Mouse (Mus musculus) kidney, embryonic 15.5 days (tissue): Measurements from ENCODE around the gene Elp5. TPM values are rescaled to one million over a fixed set of nuclear protein-coding genes. Genes with fewer than 3 reads are reported as not detected.
"Not testable (repeated sequence)": the region's sequence is repeated elsewhere in the genome, so short reads cannot be mapped to it uniquely, and the experiment has no call there.

Source experiments
- ATAC-seq: fragments of 200-750 bp; cut with Nextera tagmentation; replicated peaks from 2 replicates; pipeline ENCODE4 v1.8.0; 2017; ENCODE audit warnings: moderate TSS enrichment; ENCODE audit not compliant: low FRiP score
- H3K27ac ChIP-seq: fragments of 300-500 bp; sonication (generic); 2 replicates; pipeline ENCODE4 v1.5.1; 2015; ENCODE audit warnings: mild to moderate bottlenecking, inconsistent platforms
- H3K27me3 ChIP-seq: fragments of 300-500 bp; sonication (generic); 2 replicates; pipeline ENCODE4 v1.6.1; 2015; ENCODE audit warnings: inconsistent platforms
- H3K36me3 ChIP-seq: fragments of 300-500 bp; sonication (generic); 2 replicates; pipeline ENCODE4 v1.6.1; 2015; ENCODE audit warnings: inconsistent platforms
- H3K4me1 ChIP-seq: fragments of 300-500 bp; sonication (generic); 2 replicates; pipeline ENCODE4 v1.6.1; 2015; ENCODE audit warnings: inconsistent platforms
- H3K4me2 ChIP-seq: fragments of 300-500 bp; sonication (generic); 2 replicates; pipeline ENCODE4 v1.6.1; 2015; ENCODE audit warnings: moderate library complexity, mild to moderate bottlenecking, inconsistent platforms
- H3K4me3 ChIP-seq: fragments of 300-500 bp; sonication (generic); replicated peaks from 2 replicates; pipeline ENCODE4 v1.5.1; 2015; ENCODE audit warnings: mild to moderate bottlenecking, inconsistent platforms
- H3K9ac ChIP-seq: fragments of 300-500 bp; sonication (generic); 2 replicates; pipeline ENCODE4 v1.6.1; 2015; ENCODE audit warnings: mild to moderate bottlenecking, inconsistent platforms
- H3K9me3 ChIP-seq: fragments of 300-500 bp; sonication (generic); replicated peaks from 2 replicates; pipeline ENCODE4 v1.6.1; 2016; ENCODE audit warnings: inconsistent platforms
- WGBS: fragments of 180-500 bp; shearing (Covaris S2); methylation state at CpG from one replicate; pipeline ENCODE4 v1.1.7; 2015; ENCODE audit warnings: mixed read lengths; 5-methylcytosine and 5-hydroxymethylcytosine counted together
- polyA plus RNA-seq: library from polyadenylated mRNA; unstranded; fragments of >200 nt; fragmentation: Nextera tagmentation; extraction: Ambion mirVana; gene quantifications from 2 replicates; pipeline ENCODE4 v1.2.1, GENCODE M21; 2015

Elp5 gene
- polyA plus RNA-seq, 1 experiment from 2014 or later: 116 TPM

- H3K27ac ChIP-seq: peak overlapping the region; percentile 11; the same call in 1 of the 2 replicates
- 25% methylated on average over 9 of the region's 9 CpGs for WGBS
- H3K9me3 ChIP-seq: no peaks in the 10 kb centered on the region
- peaks cover 54% of the 10 kb centered on the region for H3K4me1 ChIP-seq
- H3K9ac ChIP-seq: no peak overlapping the region
- no peak for ATAC-seq
- H3K27me3 ChIP-seq: peaks cover 34% of the 10 kb centered on the region
- peak overlapping the region; percentile 57 for H3K4me3 ChIP-seq
- peak overlapping the region; percentile 100 for H3K4me2 ChIP-seq
- 0 out of 2 replicates have a peak, but pooled peaks cover 7% of the 10 kb centered on the region for H3K36me3 ChIP-seq
These were observed 45.5 kb downstream of the Elp5 start for GRCm38 (mm10) chr11:69936714-69937347.

- Histone ChIP-seq H3K4me3 (peak overlapping the region; percentile 57), H3K27ac (peak overlapping the region; percentile 37; the same call in 1 of the 2 replicates), H3K4me2 (peak overlapping the region; percentile 100), H3K27me3 (peaks cover 34% of the 10 kb centered on the region), H3K9me3 (no peaks in the 10 kb centered on the region), H3K4me1 (peaks cover 54% of the 10 kb centered on the region), H3K9ac (peak overlapping the region; percentile 60), H3K36me3 (0 out of 2 replicates have a peak, but pooled peaks cover 4% of the 10 kb centered on the region)
- under 1% methylated on average over 30 of the region's 30 CpGs for WGBS
- ATAC-seq: 0 out of 2 replicates have a peak, but pooled peaks have one; percentile 7
These were observed 46.2 kb downstream of the Elp5 start for GRCm38 (mm10) chr11:69936156-69936555.

GRCm38 (mm10) chr11:69935137-69935879 is 47.0 kb downstream of the Elp5 start, which contains the start of gene Ybx2:
TSS of gene Ybx2 (plus strand) at chr11:69935796.
- Histone ChIP-seq H3K27me3 (peaks cover 34% of the 10 kb centered on the region), H3K36me3 (0 out of 2 replicates have a peak, but pooled peaks cover 3% of the 10 kb centered on the region), H3K4me2 (peak within 1 kb of the TSS; percentile 100), H3K27ac (peak within 1 kb of the TSS; percentile 42; the same call in 1 of the 2 replicates), H3K4me1 (peaks cover 54% of the 10 kb centered on the region), H3K4me3 (peak within 1 kb of the TSS; percentile 57), H3K9ac (peak within 1 kb of the TSS; percentile 60), H3K9me3 (no peaks in the 10 kb centered on the region)
- peak; percentile 89 for ATAC-seq
- 1% methylated on average over 48 of the region's 62 CpGs for WGBS

- Histone ChIP-seq H3K9me3 (no peaks in the 10 kb centered on the region), H3K4me1 (peaks cover 54% of the 10 kb centered on the region), H3K27me3 (peaks cover 34% of the 10 kb centered on the region), H3K36me3 (no peaks in the 10 kb centered on the region), H3K4me3 (peak overlapping the region; percentile 25; the same call in 1 of the 2 replicates), H3K27ac (no peak overlapping the region), H3K9ac (no peak overlapping the region), H3K4me2 (peak overlapping the region; percentile 100)
- WGBS: 14% methylated on average over 6 of the region's 6 CpGs
- no peak for ATAC-seq
These were observed 47.6 kb downstream of the Elp5 start for GRCm38 (mm10) chr11:69934681-69935080.

GRCm38 (mm10) chr11:69934169-69934568 is 48.1 kb downstream of the Elp5 start:
- peaks cover 51% of the 10 kb centered on the region for H3K4me1 ChIP-seq
- peak; percentile 47 for ATAC-seq
- H3K4me2 ChIP-seq: peak overlapping the region; percentile 52
- peaks cover 34% of the 10 kb centered on the region for H3K27me3 ChIP-seq
- H3K9ac ChIP-seq: no peak overlapping the region
- H3K36me3 ChIP-seq: no peaks in the 10 kb centered on the region
- under 1% methylated on average over 18 of the region's 18 CpGs for WGBS
- H3K9me3 ChIP-seq: no peaks in the 10 kb centered on the region
- peak overlapping the region; percentile 25 for H3K4me3 ChIP-seq
- no peak overlapping the region for H3K27ac ChIP-seq

- 73% methylated on average over 4 of the region's 4 CpGs for WGBS
- Histone ChIP-seq H3K4me1 (peaks cover 41% of the 10 kb centered on the region), H3K4me2 (no peak overlapping the region), H3K4me3 (no peak overlapping the region), H3K9ac (no peak overlapping the region), H3K9me3 (no peaks in the 10 kb centered on the region), H3K27ac (no peak overlapping the region), H3K27me3 (peaks cover 28% of the 10 kb centered on the region), H3K36me3 (no peaks in the 10 kb centered on the region)
- no peak for ATAC-seq
These were observed 49.3 kb downstream of the Elp5 start for GRCm38 (mm10) chr11:69933066-69933465.

- peaks cover 33% of the 10 kb centered on the region for H3K4me1 ChIP-seq
- H3K27ac ChIP-seq: no peak overlapping the region
- no peaks in the 10 kb centered on the region for H3K36me3 ChIP-seq
- H3K9me3 ChIP-seq: no peaks in the 10 kb centered on the region
- WGBS: 40% methylated on average over 3 of the region's 3 CpGs
- H3K9ac ChIP-seq: no peak overlapping the region
- no peak for ATAC-seq
- no peak overlapping the region for H3K4me2 ChIP-seq
- H3K27me3 ChIP-seq: peaks cover 22% of the 10 kb centered on the region; the same call in 1 of the 2 replicates
- no peak overlapping the region for H3K4me3 ChIP-seq
These were observed 50.1 kb downstream of the Elp5 start for GRCm38 (mm10) chr11:69932254-69932653.

GRCm38 (mm10) chr11:69931769-69932168 is 50.5 kb downstream of the Elp5 start:
- Histone ChIP-seq H3K4me2 (no peak overlapping the region), H3K4me1 (peaks cover 28% of the 10 kb centered on the region), H3K27me3 (peaks cover 17% of the 10 kb centered on the region; the same call in 1 of the 2 replicates), H3K9me3 (no peaks in the 10 kb centered on the region), H3K27ac (no peak overlapping the region), H3K9ac (no peak overlapping the region), H3K36me3 (no peaks in the 10 kb centered on the region), H3K4me3 (no peak overlapping the region)
- 72% methylated on average over 8 of the region's 8 CpGs for WGBS
- ATAC-seq: no peak

GRCm38 (mm10) chr11:69930967-69931537 is 51.3 kb downstream of the Elp5 start:
- 62% methylated on average over 3 of the region's 3 CpGs for WGBS
- Histone ChIP-seq H3K27me3 (peaks cover 10% of the 10 kb centered on the region; the same call in 1 of the 2 replicates), H3K4me1 (peaks cover 21% of the 10 kb centered on the region), H3K4me2 (no peak overlapping the region), H3K27ac (no peak overlapping the region), H3K4me3 (no peak overlapping the region), H3K36me3 (no peaks in the 10 kb centered on the region), H3K9ac (no peak overlapping the region), H3K9me3 (no peaks in the 10 kb centered on the region)
- ATAC-seq: no peak

GRCm38 (mm10) chr11:69930176-69930575 is 52.1 kb downstream of the Elp5 start:
- not testable (repeated sequence) for H3K9ac ChIP-seq, H3K27ac ChIP-seq, H3K4me2 ChIP-seq, H3K36me3 ChIP-seq, H3K4me3 ChIP-seq, H3K27me3 ChIP-seq, ATAC-seq, H3K9me3 ChIP-seq
- peaks cover 12% of the 10 kb centered on the region for H3K4me1 ChIP-seq
- WGBS: 89% methylated on average over 8 of the region's 8 CpGs

GRCm38 (mm10) chr11:69929712-69930111 is 52.6 kb downstream of the Elp5 start:
- H3K4me1 ChIP-seq: peaks cover 8% of the 10 kb centered on the region
- H3K27ac ChIP-seq: no peak overlapping the region
- peaks cover 2% of the 10 kb centered on the region; the same call in 1 of the 2 replicates for H3K27me3 ChIP-seq
- H3K9me3 ChIP-seq: no peaks in the 10 kb centered on the region
- no peak for ATAC-seq
- no peak overlapping the region for H3K9ac ChIP-seq
- no peaks in the 10 kb centered on the region for H3K36me3 ChIP-seq
- no peak overlapping the region for H3K4me2 ChIP-seq
- 77% methylated on average over 4 of the region's 4 CpGs for WGBS
- no peak overlapping the region for H3K4me3 ChIP-seq

GRCm38 (mm10) chr11:69927501-69927900 is 54.8 kb downstream of the Elp5 start:
- H3K4me1 ChIP-seq: peaks cover 4% of the 10 kb centered on the region; the same call in 1 of the 2 replicates
- H3K27ac ChIP-seq: no peak overlapping the region
- H3K9me3 ChIP-seq: no peaks in the 10 kb centered on the region
- no peak overlapping the region for H3K4me2 ChIP-seq
- ATAC-seq: peak; percentile 52; the same call in 1 of the 2 replicates
- H3K36me3 ChIP-seq: no peaks in the 10 kb centered on the region
- WGBS: 98% methylated on average over 2 of the region's 2 CpGs
- no peak overlapping the region for H3K9ac ChIP-seq
- no peak overlapping the region for H3K4me3 ChIP-seq
- no peaks in the 10 kb centered on the region for H3K27me3 ChIP-seq
